Mouse (Mus musculus): ENCODE data around the gene Grrp1.

- TF ChIP-seq CTCF (IDR thresholded peaks at IDR 0.05; ENCODE audit: borderline replicate concordance, insufficient read depth, low read depth, low read length) (no peak), POLR2A (IDR thresholded peaks at IDR 0.05; ENCODE audit: borderline replicate concordance, insufficient read depth, low read length) (no peak)
Observed at GRCm38 (mm10) chr4:134250930-134251240, 3.0 kb downstream of the Grrp1 start.
